Mouse (Mus musculus) bone marrow macrophage, adult 2 months (primary cell): ENCODE results near the gene Col19a1.

Source experiments
- CTCF ChIP-seq: IDR thresholded peaks from 2 replicates; pipeline ENCODE4 v1.5.1; 2012; ENCODE audit warnings: low read depth, mild to moderate bottlenecking, low read length, moderate library complexity
- POLR2A ChIP-seq: IDR thresholded peaks from 2 replicates; pipeline ENCODE4 v1.6.1; 2012; ENCODE audit warnings: mild to moderate bottlenecking, low read depth, low read length, borderline replicate concordance

- TF ChIP-seq CTCF, result no peak
- TF ChIP-seq POLR2A, result no peak
Observed at GRCm38 (mm10) chr1:24587141-24587541, at the start of gene Col19a1.
